In the genomic region with DNA sequence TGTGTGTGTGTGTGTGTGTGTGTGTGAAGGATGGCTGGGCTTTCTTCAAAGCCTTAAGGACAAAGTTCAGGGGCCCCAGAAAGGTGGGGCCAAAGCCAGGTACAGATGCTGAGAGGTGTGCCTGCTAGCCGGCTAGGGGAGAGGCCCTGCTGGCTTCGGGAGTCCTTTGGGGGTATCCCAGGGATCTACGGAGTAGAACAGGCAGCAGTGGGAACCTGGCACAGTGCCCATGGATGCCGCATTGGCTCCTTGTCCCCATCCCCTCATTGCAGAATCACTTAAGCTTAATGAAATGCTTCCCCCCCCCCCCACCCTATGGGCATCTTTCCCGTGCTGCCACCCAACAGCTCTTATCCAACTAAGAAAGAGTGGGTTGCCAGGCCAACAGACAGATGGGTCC, we compare ENCODE assay signal across 9 mouse cellular contexts. TPM values are rescaled to one million over a fixed set of nuclear protein-coding genes. Genes with fewer than 3 reads are reported as not detected.
DNase-seq lines count a peak whose midpoint lies in the region; ATAC-seq lines count a peak whose summit lies in the region.
"Had no signal": no experiment of that assay in that cellular context is flagged by ENCODE, and none has a peak within 500 bp of the region (broad histone marks: within the 10 kb centered on the region; RNA-seq: fewer than 3 reads in every experiment).

No protein-coding gene starts in this region.

- WGBS in liver, embryonic 12.5 days (ENCODE audit: insufficient replicate concordance): 58% methylated on average over 5 of the region's 5 CpGs
- WGBS in embryonic facial prominence, embryonic 10.5 days: 49% methylated on average over 5 of the region's 5 CpGs
- WGBS in hindbrain, embryonic 10.5 days: 44% methylated on average over 5 of the region's 5 CpGs
- 24% methylated on average over 5 of the region's 5 CpGs for WGBS in midbrain, embryonic 12.5 days

- peak overlapping the region; percentile 74 for H3K4me2 ChIP-seq in liver, embryonic 12.5 days
- H3K4me2 ChIP-seq in midbrain, embryonic 12.5 days (replicated peaks): peak overlapping the region; percentile 43

- H3K9ac ChIP-seq in liver, embryonic 12.5 days: peak overlapping the region; percentile 71; the same call in 1 of the 2 replicates
- H3K9ac ChIP-seq in midbrain, embryonic 12.5 days (replicated peaks): peak overlapping the region; percentile 56

- ATAC-seq in liver, embryonic 12.5 days: no peak
- no peak for ATAC-seq in midbrain, embryonic 12.5 days (ENCODE audit: low FRiP score, low read depth)
- no peak for ATAC-seq in erythroblast, adult 5-6 weeks (replicated peaks; ENCODE audit: low FRiP score, poor library complexity, severe bottlenecking)

- H3K4me1 ChIP-seq in liver, embryonic 12.5 days: peaks cover 100% of the 10 kb centered on the region
- peaks cover 92% of the 10 kb centered on the region for H3K4me1 ChIP-seq in embryonic facial prominence, embryonic 10.5 days
- H3K4me1 ChIP-seq in hindbrain, embryonic 10.5 days (replicated peaks): peaks cover 94% of the 10 kb centered on the region
- H3K4me1 ChIP-seq in midbrain, embryonic 12.5 days: peaks cover 94% of the 10 kb centered on the region

- H3K27ac ChIP-seq in liver, embryonic 12.5 days: peak overlapping the region; percentile 95
- H3K27ac ChIP-seq in embryonic facial prominence, embryonic 10.5 days (replicated peaks): peak overlapping the region; percentile 79
- H3K27ac ChIP-seq in hindbrain, embryonic 10.5 days: peak overlapping the region; percentile 74
- H3K27ac ChIP-seq in midbrain, embryonic 12.5 days (replicated peaks): peak overlapping the region; percentile 94

- no peak for DNase-seq in liver
- DNase-seq in embryonic facial prominence, embryonic 10.5 days (ENCODE audit: low spot score): no peak
- DNase-seq in hindbrain, embryonic 10.5 days (ENCODE audit: low spot score): no peak
- DNase-seq in adrenal gland, postnatal 25 days: no peak
- no peak for DNase-seq in B cell, adult 2 months

- no peak overlapping the region for H3K4me3 ChIP-seq in liver, embryonic 12.5 days
- H3K4me3 ChIP-seq in embryonic facial prominence, embryonic 10.5 days: peak overlapping the region; percentile 52; the same call in 1 of the 2 replicates
- peak overlapping the region; percentile 42 for H3K4me3 ChIP-seq in hindbrain, embryonic 10.5 days
- peak overlapping the region; percentile 15; the same call in 1 of the 2 replicates for H3K4me3 ChIP-seq in midbrain, embryonic 12.5 days

- H3K36me3 ChIP-seq in liver, embryonic 12.5 days: peaks cover 20% of the 10 kb centered on the region
- H3K36me3 ChIP-seq in embryonic facial prominence, embryonic 10.5 days (replicated peaks): peaks cover 13% of the 10 kb centered on the region
- peaks cover 14% of the 10 kb centered on the region for H3K36me3 ChIP-seq in hindbrain, embryonic 10.5 days
- 0 out of 2 replicates have a peak, but pooled peaks cover 9% of the 10 kb centered on the region for H3K36me3 ChIP-seq in midbrain, embryonic 12.5 days

- H3K9me3 ChIP-seq in liver, embryonic 12.5 days (replicated peaks): no peaks in the 10 kb centered on the region
- H3K9me3 ChIP-seq in embryonic facial prominence, embryonic 10.5 days: no peaks in the 10 kb centered on the region
- H3K9me3 ChIP-seq in hindbrain, embryonic 10.5 days: no peaks in the 10 kb centered on the region
- no peaks in the 10 kb centered on the region for H3K9me3 ChIP-seq in midbrain, embryonic 12.5 days

- H3K27me3 ChIP-seq in liver, embryonic 12.5 days (replicated peaks): no peaks in the 10 kb centered on the region
- H3K27me3 ChIP-seq in embryonic facial prominence, embryonic 10.5 days (replicated peaks; ENCODE audit: low read depth, poor library complexity, severe bottlenecking): peaks cover 5% of the 10 kb centered on the region; the same call in 1 of the 2 replicates
- peaks cover 5% of the 10 kb centered on the region; the same call in 1 of the 2 replicates for H3K27me3 ChIP-seq in hindbrain, embryonic 10.5 days (ENCODE audit: insufficient read depth, poor library complexity, severe bottlenecking)
- H3K27me3 ChIP-seq in midbrain, embryonic 12.5 days: no peaks in the 10 kb centered on the region

RNA-seq across cellular contexts. Expression of gene Thra, which starts 9.3 kb away (rescaled TPM):
- polyA plus RNA-seq in liver, embryonic 12.5 days (2016; fragmentation: Nextera tagmentation; extraction: Ambion mirVana): 13.0 and 13.3 TPM in 2 replicates
- polyA plus RNA-seq in embryonic facial prominence, embryonic 10.5 days (2016; fragmentation: Nextera tagmentation; extraction: Ambion mirVana): 8.8 and 9.1 TPM in 2 replicates
- 12.8 and 22.2 TPM in 2 replicates for polyA plus RNA-seq in hindbrain, embryonic 10.5 days (2016; fragmentation: Nextera tagmentation; extraction: Ambion mirVana)
- 45.3 and 47.6 TPM in 2 replicates for polyA plus RNA-seq in midbrain, embryonic 12.5 days (2016; fragmentation: Nextera tagmentation; extraction: Ambion mirVana)
- 82.5 and 89.4 TPM in 2 replicates for total RNA-seq in adrenal gland, postnatal 25 days (2021)
- total RNA-seq in erythroblast, adult 5-6 weeks (2015; ENCODE audit: low replicate concordance): 1.9 and 5.0 TPM in 2 replicates
- 4.3 and 8.1 TPM in 2 replicates for total RNA-seq in erythroblast, adult 5-6 weeks (2017; ENCODE audit: low replicate concordance)

RNA-seq across cellular contexts. Expression of gene Med24, which starts 20.5 kb away (rescaled TPM):
- polyA plus RNA-seq in liver, embryonic 12.5 days (2016; fragmentation: Nextera tagmentation; extraction: Ambion mirVana): 42.0 and 43.7 TPM in 2 replicates
- 73.9 and 78.1 TPM in 2 replicates for polyA plus RNA-seq in embryonic facial prominence, embryonic 10.5 days (2016; fragmentation: Nextera tagmentation; extraction: Ambion mirVana)
- 76.9 and 83.6 TPM in 2 replicates for polyA plus RNA-seq in hindbrain, embryonic 10.5 days (2016; fragmentation: Nextera tagmentation; extraction: Ambion mirVana)
- polyA plus RNA-seq in midbrain, embryonic 12.5 days (2016; fragmentation: Nextera tagmentation; extraction: Ambion mirVana): 96.5 and 97.7 TPM in 2 replicates
- total RNA-seq in adrenal gland, postnatal 25 days (2021): 40.9 and 61.5 TPM in 2 replicates
- 8.8 and 17.3 TPM in 2 replicates for total RNA-seq in erythroblast, adult 5-6 weeks (2015; ENCODE audit: low replicate concordance)
- total RNA-seq in erythroblast, adult 5-6 weeks (2017; ENCODE audit: low replicate concordance): 10.3 and 17.6 TPM in 2 replicates

RNA-seq across cellular contexts. Expression of gene Nr1d1, which starts 25.4 kb away (rescaled TPM):
- polyA plus RNA-seq in liver, embryonic 12.5 days (2016; fragmentation: Nextera tagmentation; extraction: Ambion mirVana): 1.3 and 1.4 TPM in 2 replicates
- 1.1 and 1.8 TPM in 2 replicates for polyA plus RNA-seq in embryonic facial prominence, embryonic 10.5 days (2016; fragmentation: Nextera tagmentation; extraction: Ambion mirVana)
- 1.2 and 1.5 TPM in 2 replicates for polyA plus RNA-seq in hindbrain, embryonic 10.5 days (2016; fragmentation: Nextera tagmentation; extraction: Ambion mirVana)
- polyA plus RNA-seq in midbrain, embryonic 12.5 days (2016; fragmentation: Nextera tagmentation; extraction: Ambion mirVana): 1.2 and 1.5 TPM in 2 replicates
- total RNA-seq in adrenal gland, postnatal 25 days (2021): 234 and 238 TPM in 2 replicates
- total RNA-seq in erythroblast, adult 5-6 weeks (2015; ENCODE audit: low replicate concordance): not detected in 2 replicates
- 0.26 and 0.42 TPM in 2 replicates for total RNA-seq in erythroblast, adult 5-6 weeks (2017; ENCODE audit: low replicate concordance)

RNA-seq across cellular contexts. Expression of gene Msl1, which starts 45.6 kb away (rescaled TPM):
- 11.5 and 11.7 TPM in 2 replicates for polyA plus RNA-seq in liver, embryonic 12.5 days (2016; fragmentation: Nextera tagmentation; extraction: Ambion mirVana)
- polyA plus RNA-seq in embryonic facial prominence, embryonic 10.5 days (2016; fragmentation: Nextera tagmentation; extraction: Ambion mirVana): 23.4 and 23.5 TPM in 2 replicates
- 24.4 and 25.2 TPM in 2 replicates for polyA plus RNA-seq in hindbrain, embryonic 10.5 days (2016; fragmentation: Nextera tagmentation; extraction: Ambion mirVana)
- 38.6 and 42.4 TPM in 2 replicates for polyA plus RNA-seq in midbrain, embryonic 12.5 days (2016; fragmentation: Nextera tagmentation; extraction: Ambion mirVana)
- total RNA-seq in adrenal gland, postnatal 25 days (2021): 109 and 113 TPM in 2 replicates
- total RNA-seq in erythroblast, adult 5-6 weeks (2015; ENCODE audit: low replicate concordance): 30.3 and 42.7 TPM in 2 replicates
- 26.1 and 26.3 TPM in 2 replicates for total RNA-seq in erythroblast, adult 5-6 weeks (2017; ENCODE audit: low replicate concordance)

RNA-seq across cellular contexts. Expression of gene Csf3, which starts 48.7 kb away (rescaled TPM):
- polyA plus RNA-seq in liver, embryonic 12.5 days (2016; fragmentation: Nextera tagmentation; extraction: Ambion mirVana): not detected in 2 replicates
- not detected in 2 replicates for polyA plus RNA-seq in embryonic facial prominence, embryonic 10.5 days (2016; fragmentation: Nextera tagmentation; extraction: Ambion mirVana)
- polyA plus RNA-seq in hindbrain, embryonic 10.5 days (2016; fragmentation: Nextera tagmentation; extraction: Ambion mirVana): not detected in 2 replicates
- polyA plus RNA-seq in midbrain, embryonic 12.5 days (2016; fragmentation: Nextera tagmentation; extraction: Ambion mirVana): not detected in 2 replicates
- total RNA-seq in adrenal gland, postnatal 25 days (2021): not detected in 2 replicates
- total RNA-seq in erythroblast, adult 5-6 weeks (2015; ENCODE audit: low replicate concordance): not detected in 2 replicates
- total RNA-seq in erythroblast, adult 5-6 weeks (2017; ENCODE audit: low replicate concordance): not detected in 2 replicates
- total RNA-seq: hematopoietic stem cell, adult 5-6 weeks had no signal
